Mouse (Mus musculus): Measurements from ENCODE around the gene Rad9a.

The Rad9a gene

GRCm38 (mm10) chr19:4147022-4147405, 54.4 kb downstream of the Rad9a start:
- DNase-seq (ENCODE audit: low spot score in 2 of 2), result no peak

DNA sequence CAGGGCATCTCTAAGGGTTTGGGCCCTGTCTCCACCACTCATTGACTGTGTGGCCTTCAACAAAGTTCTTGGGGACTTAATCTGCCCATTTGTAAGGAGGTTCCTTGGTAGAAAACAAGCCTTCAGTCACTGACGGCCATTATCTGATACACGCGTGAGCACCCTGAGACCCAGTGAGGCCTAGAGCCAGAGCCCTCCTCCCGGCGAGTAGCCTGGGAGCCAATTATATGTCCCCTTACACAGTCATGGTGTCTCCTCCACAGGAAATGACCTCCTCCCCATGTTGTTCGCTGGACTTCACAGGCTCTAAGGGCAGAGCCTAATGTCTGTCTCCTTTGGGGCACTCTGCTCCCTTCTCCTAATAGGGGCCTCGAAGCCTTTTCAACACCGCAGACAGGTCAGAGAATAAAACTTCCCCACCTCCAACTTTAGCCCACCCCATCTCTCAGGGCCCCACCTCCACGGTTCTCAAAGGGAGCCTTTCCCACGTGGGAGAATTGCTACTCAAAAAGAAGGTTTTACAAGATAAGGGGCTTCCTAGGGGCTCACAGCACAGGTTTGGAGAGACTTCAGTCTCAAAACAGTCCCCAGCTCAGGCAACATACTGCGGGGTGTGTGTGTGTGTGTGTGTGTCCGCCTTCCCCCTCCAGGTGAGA, 55.0 kb downstream of the Rad9a start:
- no peak for DNase-seq (ENCODE audit: low spot score in 2 of 2)

GRCm38 (mm10) chr19:4145936-4146335, 55.5 kb downstream of the Rad9a start:
- no peak for DNase-seq (ENCODE audit: low spot score in 2 of 2)
